Mouse (Mus musculus) embryonic facial prominence, embryonic 14.5 days (tissue): ENCODE measurements around the gene Aurkaip1. TPM values are rescaled to one million over a fixed set of nuclear protein-coding genes. Genes with fewer than 3 reads are reported as not detected.
"Not testable (repeated sequence)": the region's sequence is repeated elsewhere in the genome, so short reads cannot be mapped to it uniquely, and the experiment has no call there.

Source experiments
- ATAC-seq: fragments of 200-750 bp; cut with Nextera tagmentation; 2 replicates; pipeline ENCODE4 v1.8.0; 2017; ENCODE audit warnings: low read depth, moderate number of reproducible peaks, moderate TSS enrichment
- DNase-seq: peaks from one replicate; pipeline ENCODE4 v3.0.0-alpha.2; 2015; ENCODE audit warnings: low spot score
- H3K27ac ChIP-seq: fragments of 300-500 bp; sonication (generic); replicated peaks from 2 replicates; pipeline ENCODE4 v1.5.1; 2014; ENCODE audit warnings: low read depth, mild to moderate bottlenecking, low read length, moderate library complexity
- H3K27me3 ChIP-seq: fragments of 300-500 bp; sonication (generic); replicated peaks from 2 replicates; pipeline ENCODE4 v1.6.1; 2014; ENCODE audit warnings: low read length; ENCODE audit not compliant: control insufficient read depth, insufficient read depth
- H3K36me3 ChIP-seq: fragments of 300-500 bp; sonication (generic); 2 replicates; pipeline ENCODE4 v1.6.1; 2014; ENCODE audit warnings: low read length, mixed read lengths; ENCODE audit not compliant: control insufficient read depth, insufficient read depth
- H3K4me1 ChIP-seq: fragments of 300-500 bp; sonication (generic); 2 replicates; pipeline ENCODE4 v1.6.1; 2014; ENCODE audit warnings: antibody characterized with exemption, low read length; ENCODE audit not compliant: control insufficient read depth, insufficient read depth
- H3K4me2 ChIP-seq: fragments of 300-500 bp; sonication (generic); 2 replicates; pipeline ENCODE4 v1.6.1; 2014; ENCODE audit warnings: low read depth, mild to moderate bottlenecking, low read length, moderate library complexity, mixed read lengths
- H3K4me3 ChIP-seq: fragments of 300-500 bp; sonication (generic); 2 replicates; pipeline ENCODE4 v1.5.1; 2014; ENCODE audit warnings: low read depth, mild to moderate bottlenecking, low read length
- H3K9ac ChIP-seq: fragments of 300-500 bp; sonication (generic); 2 replicates; pipeline ENCODE4 v1.6.1; 2014; ENCODE audit warnings: low read depth, mild to moderate bottlenecking, low read length, moderate library complexity, mixed read lengths
- H3K9me3 ChIP-seq: fragments of 300-500 bp; sonication (generic); 2 replicates; pipeline ENCODE4 v1.6.1; 2016; ENCODE audit warnings: low read length; ENCODE audit not compliant: control insufficient read depth
- WGBS: fragments of 180-500 bp; shearing (Covaris S2); extraction: QIAGEN DNeasy Blood & Tissue Kit; methylation state at CpG from one replicate; pipeline ENCODE4 v1.1.7; 2014; 5-methylcytosine and 5-hydroxymethylcytosine counted together
- polyA plus RNA-seq: library from polyadenylated mRNA; unstranded; fragments of >200 nt; fragmentation: Nextera tagmentation; extraction: Ambion mirVana; gene quantifications from 2 replicates; pipeline ENCODE4 v1.2.1, GENCODE M21; 2014

Aurkaip1 gene
- 126 and 129 TPM in 2 replicates for polyA plus RNA-seq

DNA sequence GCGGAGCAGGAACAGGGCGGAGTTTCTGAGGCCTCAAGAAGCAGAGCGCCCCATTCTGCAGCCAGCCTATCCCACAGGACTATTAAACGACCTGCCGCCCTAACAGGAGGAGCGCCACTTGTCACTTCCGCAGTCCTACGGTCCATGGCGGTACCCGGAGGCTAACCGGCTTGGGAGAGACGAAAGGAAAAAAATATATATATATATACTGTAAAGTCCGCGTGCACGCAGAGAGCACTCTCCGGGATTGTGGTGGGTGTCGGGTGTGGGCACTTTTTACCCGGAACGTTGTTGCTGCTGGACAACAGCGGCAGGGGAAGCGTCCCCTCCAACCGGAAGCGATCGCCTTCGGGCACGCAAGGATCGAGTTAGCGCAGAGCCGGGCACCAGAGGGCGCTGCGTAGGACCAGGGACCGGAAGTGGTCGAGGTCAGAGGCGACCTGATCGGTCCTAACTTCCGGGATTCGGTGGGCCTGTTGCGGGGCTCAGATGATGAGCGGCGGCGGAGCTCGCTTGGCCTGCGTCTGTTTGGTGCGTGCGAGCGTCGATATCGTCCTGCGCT lies at the start of gene Aurkaip1:
TSS of gene Aurkaip1 (plus strand) at position 68 of the 562 bp plus-strand sequence.
- Histone ChIP-seq H3K9me3 (no peaks in the 10 kb centered on the region), H3K27me3 (no peaks in the 10 kb centered on the region), H3K27ac (peak within 1 kb of the TSS; percentile 85), H3K4me3 (peak within 1 kb of the TSS; percentile 90), H3K4me2 (peak within 1 kb of the TSS; percentile 88), H3K36me3 (peaks cover 31% of the 10 kb centered on the region), H3K9ac (peak within 1 kb of the TSS; percentile 87), H3K4me1 (peaks cover 15% of the 10 kb centered on the region)
- ATAC-seq, result peak; percentile 95
- DNase-seq, result peak; percentile 97
- 1% methylated on average over 36 of the region's 49 CpGs for WGBS

DNA sequence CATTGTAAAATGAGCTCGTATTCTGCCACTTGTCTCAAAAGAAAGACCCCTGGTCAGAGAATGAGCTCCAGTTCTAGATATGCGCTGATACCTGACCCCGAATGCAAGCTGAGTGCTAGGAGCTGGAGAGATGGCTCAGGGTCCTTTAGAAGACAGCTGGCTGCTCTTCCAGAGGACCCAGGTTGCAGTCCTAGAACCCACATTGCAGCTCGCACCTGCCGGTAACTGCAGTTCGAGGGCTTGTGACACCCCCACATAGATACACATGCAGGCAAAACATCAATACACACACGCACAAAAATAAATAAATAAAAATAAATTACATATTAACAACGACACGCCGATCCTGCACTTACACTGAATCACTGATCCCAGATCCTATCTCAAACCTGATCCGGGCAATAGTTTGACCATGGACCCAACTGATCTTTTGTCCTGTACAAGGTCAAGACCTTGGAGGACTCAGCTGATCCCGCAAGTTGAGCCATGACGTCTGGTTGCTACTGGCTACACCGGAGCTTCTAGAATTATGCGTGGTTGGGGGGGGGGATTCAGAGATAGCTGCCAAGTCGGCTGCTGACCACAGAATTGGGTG lies 47.5 kb upstream of the Aurkaip1 start:
- peak overlapping the region; percentile 81 for H3K4me2 ChIP-seq
- peak overlapping the region; percentile 68 for H3K4me3 ChIP-seq
- 40% methylated on average over 16 of the region's 16 CpGs for WGBS
- peak overlapping the region; percentile 90 for H3K9ac ChIP-seq
- H3K4me1 ChIP-seq, result peaks cover 6% of the 10 kb centered on the region; the same call in 1 of the 2 replicates
- no peak for DNase-seq
- ATAC-seq, result no peak
- H3K27me3 ChIP-seq, result no peaks in the 10 kb centered on the region
- no peaks in the 10 kb centered on the region for H3K9me3 ChIP-seq
- peak overlapping the region; percentile 82; the same call in 1 of the 2 replicates for H3K27ac ChIP-seq
- no peaks in the 10 kb centered on the region for H3K36me3 ChIP-seq

GRCm38 (mm10) chr4:155784081-155784701 lies 46.9 kb upstream of the Aurkaip1 start:
- Histone ChIP-seq H3K4me3 (peak overlapping the region; percentile 68), H3K27me3 (no peaks in the 10 kb centered on the region), H3K27ac (peak overlapping the region; percentile 82), H3K4me2 (peak overlapping the region; percentile 81), H3K4me1 (peaks cover 6% of the 10 kb centered on the region; the same call in 1 of the 2 replicates), H3K9me3 (no peaks in the 10 kb centered on the region), H3K36me3 (no peaks in the 10 kb centered on the region), H3K9ac (peak overlapping the region; percentile 90)
- DNase-seq, result peak; percentile 92
- WGBS, result 0% methylated on average over 51 of the region's 52 CpGs
- ATAC-seq, result peak; percentile 81

GRCm38 (mm10) chr4:155785246-155785645 lies 45.8 kb upstream of the Aurkaip1 start:
- Histone ChIP-seq H3K27me3 (no peaks in the 10 kb centered on the region), H3K9ac (no peak overlapping the region), H3K4me1 (peaks cover 6% of the 10 kb centered on the region; the same call in 1 of the 2 replicates), H3K9me3 (no peaks in the 10 kb centered on the region), H3K4me3 (no peak overlapping the region), H3K36me3 (no peaks in the 10 kb centered on the region), H3K4me2 (no peak overlapping the region), H3K27ac (no peak overlapping the region)
- WGBS, result 75% methylated on average over 7 of the region's 10 CpGs
- no peak for ATAC-seq
- no peak for DNase-seq

GRCm38 (mm10) chr4:155785819-155786218 lies 45.3 kb upstream of the Aurkaip1 start, which contains the start of gene Tmem88b:
Gene Tmem88b, minus strand, starts transcription at chr4:155785874.
- 0 out of 2 replicates have a peak within 1 kb of the TSS, but pooled peaks have one; percentile 82 for H3K27ac ChIP-seq
- H3K36me3 ChIP-seq, result no peaks in the 10 kb centered on the region
- no peaks in the 10 kb centered on the region for H3K9me3 ChIP-seq
- H3K9ac ChIP-seq, result peak within 1 kb of the TSS; percentile 90
- DNase-seq (no peak), ATAC-seq (no peak)
- WGBS, result 56% methylated on average over 5 of the region's 5 CpGs
- H3K4me1 ChIP-seq, result peaks cover 6% of the 10 kb centered on the region; the same call in 1 of the 2 replicates
- no peaks in the 10 kb centered on the region for H3K27me3 ChIP-seq
- H3K4me3 ChIP-seq, result peak within 1 kb of the TSS; percentile 68
- H3K4me2 ChIP-seq, result peak within 1 kb of the TSS; percentile 81

GRCm38 (mm10) chr4:155788300-155788699 lies 42.8 kb upstream of the Aurkaip1 start:
- DNase-seq (no peak), ATAC-seq (no peak)
- Histone ChIP-seq H3K36me3 (no peaks in the 10 kb centered on the region), H3K9me3 (no peaks in the 10 kb centered on the region), H3K4me2 (no peak overlapping the region), H3K27me3 (no peaks in the 10 kb centered on the region), H3K4me1 (peaks cover 5% of the 10 kb centered on the region; the same call in 1 of the 2 replicates), H3K27ac (no peak overlapping the region), H3K4me3 (no peak overlapping the region), H3K9ac (no peak overlapping the region)
- WGBS, result 82% methylated on average over 3 of the region's 3 CpGs

- H3K4me2 ChIP-seq, H3K4me1 ChIP-seq, H3K9me3 ChIP-seq, H3K36me3 ChIP-seq, H3K4me3 ChIP-seq, H3K9ac ChIP-seq, H3K27ac ChIP-seq, ATAC-seq, DNase-seq, H3K27me3 ChIP-seq: not testable (repeated sequence)
- 79% methylated on average over 4 of the region's 4 CpGs for WGBS
Observed at GRCm38 (mm10) chr4:155788833-155789232, 42.2 kb upstream of the Aurkaip1 start.

- no peak within 1 kb of the TSS; the same call in 1 of the 2 replicates for H3K27ac ChIP-seq
- H3K36me3 ChIP-seq, result no peaks in the 10 kb centered on the region
- no peaks in the 10 kb centered on the region for H3K9me3 ChIP-seq
- H3K9ac ChIP-seq, result no peak within 1 kb of the TSS
- no peak within 1 kb of the TSS for H3K4me3 ChIP-seq
- no peak for DNase-seq
- no peaks in the 10 kb centered on the region for H3K4me1 ChIP-seq
- ATAC-seq, result no peak
- no peak within 1 kb of the TSS for H3K4me2 ChIP-seq
- 88% methylated on average over 1 of the region's 3 CpGs for WGBS
- no peaks in the 10 kb centered on the region for H3K27me3 ChIP-seq
Observed at GRCm38 (mm10) chr4:155790021-155790489, 41.0 kb upstream of the Aurkaip1 start, which contains the start of gene Ankrd65. Gene Ankrd65, plus strand, starts transcription at chr4:155790439.
